ENCODE assay signal across 18 mouse cellular contexts in genomic region chr6:145792373-145792772, GRCm38 (mm10). TPM values are rescaled to one million over a fixed set of nuclear protein-coding genes. Genes with fewer than 3 reads are reported as not detected.
DNase-seq lines count a peak whose midpoint lies in the region; ATAC-seq lines count a peak whose summit lies in the region.
"Had no signal": no experiment of that assay in that cellular context is flagged by ENCODE, and none has a peak within 500 bp of the region (broad histone marks: within the 10 kb centered on the region; RNA-seq: fewer than 3 reads in every experiment).

No protein-coding gene starts in this region.

- peak overlapping the region; percentile 55 for H3K27ac ChIP-seq in heart, embryonic 11.5 days (ENCODE audit: low read depth, low read length)
- peak overlapping the region; percentile 13; the same call in 1 of the 2 replicates for H3K27ac ChIP-seq in kidney, embryonic 16.5 days (ENCODE audit: low read length)
- peak overlapping the region; percentile 60; the same call in 1 of the 2 replicates for H3K27ac ChIP-seq in embryonic facial prominence, embryonic 15.5 days (replicated peaks)
- H3K27ac ChIP-seq: forebrain, embryonic 10.5 days; hindbrain, embryonic 13.5 days; layer of hippocampus, adult 2 months; left cerebral cortex, adult 2 months had no signal

- no peak overlapping the region for H3K4me2 ChIP-seq in heart, embryonic 11.5 days
- H3K4me2 ChIP-seq in kidney, embryonic 16.5 days (replicated peaks; ENCODE audit: low read depth, low read length), result no peak overlapping the region
- H3K4me2 ChIP-seq in embryonic facial prominence, embryonic 15.5 days (replicated peaks), result no peak overlapping the region
- H3K4me2 ChIP-seq: hindbrain, embryonic 13.5 days; limb, embryonic 12.5 days had no signal

- no peak overlapping the region for H3K4me3 ChIP-seq in heart, embryonic 11.5 days (ENCODE audit: low read depth, low read length)
- no peak overlapping the region for H3K4me3 ChIP-seq in kidney, embryonic 16.5 days (ENCODE audit: low read length)
- no peak overlapping the region for H3K4me3 ChIP-seq in embryonic facial prominence, embryonic 15.5 days (replicated peaks)
- H3K4me3 ChIP-seq: forebrain, embryonic 10.5 days; hindbrain, embryonic 13.5 days; layer of hippocampus, adult 2 months; left cerebral cortex, adult 2 months; limb, embryonic 12.5 days had no signal

- H3K36me3 ChIP-seq in heart, embryonic 11.5 days (ENCODE audit: control insufficient read depth, insufficient read depth, low read length), result no peaks in the 10 kb centered on the region
- H3K36me3 ChIP-seq in kidney, embryonic 16.5 days (ENCODE audit: insufficient read depth, low read length), result no peaks in the 10 kb centered on the region
- H3K36me3 ChIP-seq in embryonic facial prominence, embryonic 15.5 days, result no peaks in the 10 kb centered on the region
- H3K36me3 ChIP-seq: forebrain, embryonic 10.5 days; hindbrain, embryonic 13.5 days; limb, embryonic 12.5 days had no signal

- no peak for ATAC-seq in heart, embryonic 11.5 days (replicated peaks; ENCODE audit: insufficient number of reproducible peaks, low FRiP score, low TSS enrichment)
- no peak for ATAC-seq in kidney, embryonic 16.5 days (ENCODE audit: low FRiP score, low TSS enrichment)
- ATAC-seq in embryonic facial prominence, embryonic 15.5 days (ENCODE audit: insufficient number of reproducible peaks, low FRiP score, low TSS enrichment, low read depth), result no peak
- 0 out of 2 replicates have a peak, but pooled peaks have one; percentile 15 for ATAC-seq in megakaryocyte progenitor cell, adult 5-6 weeks (replicated peaks; ENCODE audit: poor library complexity)

- DNase-seq in heart, postnatal 4 days, result no peak
- DNase-seq in kidney, postnatal 10 days, result no peak
- DNase-seq in retina, embryonic 14.5 days (ENCODE audit: low spot score), result no peak
- no peak for DNase-seq in right cerebral cortex, postnatal 36 days (ENCODE audit: low spot score in 2 of 2)
- DNase-seq: cerebellum, postnatal 14 days; gastrocnemius, postnatal 36 days; kidney, adult 2 months; retina, postnatal 1 day; thymus, postnatal 36 days had no signal

- H3K27me3 ChIP-seq in heart, embryonic 11.5 days (ENCODE audit: control insufficient read depth, insufficient read depth, low read length), result no peaks in the 10 kb centered on the region
- H3K27me3 ChIP-seq in kidney, embryonic 16.5 days (ENCODE audit: insufficient read depth, low read length), result no peaks in the 10 kb centered on the region
- no peaks in the 10 kb centered on the region for H3K27me3 ChIP-seq in embryonic facial prominence, embryonic 15.5 days
- H3K27me3 ChIP-seq: hindbrain, embryonic 13.5 days; limb, embryonic 12.5 days had no signal

- WGBS in heart, embryonic 11.5 days (ENCODE audit: insufficient replicate concordance), result 52% methylated on average over 7 of the region's 7 CpGs
- 58% methylated on average over 7 of the region's 7 CpGs for WGBS in kidney, embryonic 16.5 days
- 66% methylated on average over 7 of the region's 7 CpGs for WGBS in embryonic facial prominence, embryonic 15.5 days

- no peak overlapping the region for H3K9ac ChIP-seq in heart, embryonic 11.5 days (ENCODE audit: low read depth, low read length)
- no peak overlapping the region for H3K9ac ChIP-seq in kidney, embryonic 16.5 days (replicated peaks; ENCODE audit: low read length)
- H3K9ac ChIP-seq in embryonic facial prominence, embryonic 15.5 days, result no peak overlapping the region
- H3K9ac ChIP-seq: hindbrain, embryonic 13.5 days; limb, embryonic 12.5 days had no signal

- peaks cover 38% of the 10 kb centered on the region for H3K4me1 ChIP-seq in heart, embryonic 11.5 days (ENCODE audit: control insufficient read depth, insufficient read depth, low read length)
- peaks cover 11% of the 10 kb centered on the region for H3K4me1 ChIP-seq in kidney, embryonic 16.5 days (ENCODE audit: insufficient read depth, low read length)
- H3K4me1 ChIP-seq in embryonic facial prominence, embryonic 15.5 days, result peaks cover 31% of the 10 kb centered on the region

- no peaks in the 10 kb centered on the region for H3K9me3 ChIP-seq in heart, embryonic 11.5 days (replicated peaks; ENCODE audit: control insufficient read depth, low read length)
- no peaks in the 10 kb centered on the region; the same call in 1 of the 2 replicates for H3K9me3 ChIP-seq in kidney, embryonic 16.5 days (ENCODE audit: low read length)
- no peaks in the 10 kb centered on the region for H3K9me3 ChIP-seq in embryonic facial prominence, embryonic 15.5 days (replicated peaks)
- H3K9me3 ChIP-seq: forebrain, embryonic 10.5 days; hindbrain, embryonic 13.5 days; limb, embryonic 12.5 days had no signal

RNA-seq across cellular contexts. Expression of gene Rassf8, which starts 45.8 kb away (rescaled TPM):
- polyA plus RNA-seq in heart, embryonic 11.5 days (2014; fragmentation: Nextera tagmentation; extraction: Ambion mirVana), result 10.0 and 12.5 TPM in 2 replicates
- 10 to 100 TPM; 93.1 to 97.9 TPM for total RNA-seq in heart, postnatal 4 days (2021)
- 4.6 and 5.9 TPM in 2 replicates for polyA plus RNA-seq in kidney, embryonic 16.5 days (2015; fragmentation: Nextera tagmentation; extraction: Ambion mirVana)
- polyA plus RNA-seq in embryonic facial prominence, embryonic 15.5 days (2015; fragmentation: Nextera tagmentation; extraction: Ambion mirVana), result 8.7 and 9.5 TPM in 2 replicates
- 8.3 and 11.5 TPM in 2 replicates for total RNA-seq in megakaryocyte progenitor cell, adult 5-6 weeks (2015)
- 11.9 and 14.8 TPM in 2 replicates for total RNA-seq in megakaryocyte progenitor cell, adult 5-6 weeks (2017)
